Mouse (Mus musculus) CH12.LX (cell line): Measurements from ENCODE around the gene Asic1. TPM values are rescaled to one million over a fixed set of nuclear protein-coding genes. Genes with fewer than 3 reads are reported as not detected.

ENCODE experiments used
- DNase-seq: peaks from one replicate; pipeline ENCODE4 v3.0.0-alpha.2; 2013; ENCODE audit errors: extremely low read depth
- H3K27ac ChIP-seq: 2 replicates; pipeline ENCODE4 v1.5.1; 2012; ENCODE audit warnings: low read depth, mild to moderate bottlenecking, control low read depth, moderate library complexity; ENCODE audit not compliant: insufficient read depth
- H3K27me3 ChIP-seq: replicated peaks from 2 replicates; pipeline ENCODE3; 2012; ENCODE audit warnings: inconsistent platforms
- H3K36me3 ChIP-seq, 2 experiments: replicated peaks in 1 of 2; 2 replicates each; pipeline versions ENCODE3 to v1.6.1; 2012; ENCODE audit warnings: inconsistent platforms in 1 of 2, low read length in 1 of 2, mild to moderate bottlenecking in 1 of 2, mixed read lengths in 1 of 2, moderate library complexity in 1 of 2; ENCODE audit not compliant: control insufficient read depth in 1 of 2, insufficient read depth in 1 of 2
- H3K4me1 ChIP-seq, 2 experiments: 2 replicates each; pipeline ENCODE4 v1.6.1; 2012; ENCODE audit warnings: inconsistent platforms in 1 of 2, moderate library complexity in 1 of 2; ENCODE audit not compliant: insufficient read depth in 2 of 2, control insufficient read depth in 1 of 2
- H3K4me2 ChIP-seq: 2 replicates; pipeline ENCODE4 v1.6.1; 2012; ENCODE audit warnings: low read depth, mild to moderate bottlenecking, control low read depth; ENCODE audit not compliant: poor library complexity, insufficient read depth, severe bottlenecking
- H3K4me3 ChIP-seq, 3 experiments: fragments of 150-350 bp in 1 of 3; sonication (generic) in 1 of 3; replicated peaks in 1 of 3; 2 replicates each; pipeline versions ENCODE3 to v1.5.1; 2011 to 2012; ENCODE audit warnings: low read depth in 2 of 3, low read length in 2 of 3, mild to moderate bottlenecking in 2 of 3, moderate library complexity in 2 of 3, control low read depth in 1 of 3, improper control_type of control experiment in 1 of 3, inconsistent platforms in 1 of 3, mixed read lengths in 1 of 3; ENCODE audit not compliant: poor library complexity in 1 of 3
- H3K79me2 ChIP-seq: replicated peaks from 2 replicates; pipeline ENCODE4 v1.6.1; 2012; ENCODE audit warnings: mild to moderate bottlenecking, moderate library complexity; ENCODE audit not compliant: control insufficient read depth, poor library complexity, insufficient read depth, severe bottlenecking; ENCODE audit errors: extremely low read depth
- H3K9ac ChIP-seq: 2 replicates; pipeline ENCODE4 v1.6.1; 2012; ENCODE audit warnings: low read depth, mild to moderate bottlenecking, control low read depth, moderate library complexity; ENCODE audit not compliant: insufficient read depth
- H3K9me3 ChIP-seq: replicated peaks from 2 replicates; pipeline ENCODE3; 2012; ENCODE audit warnings: low read length, inconsistent platforms, mixed read lengths
- CHD1 ChIP-seq: IDR thresholded peaks from 2 replicates; pipeline ENCODE4 v1.6.1; 2012; ENCODE audit warnings: low read depth, low read length, improper control_type of control experiment, inconsistent platforms
- CHD2 ChIP-seq: IDR thresholded peaks from 2 replicates; pipeline ENCODE4 v1.6.1; 2011; ENCODE audit warnings: low read length, improper control_type of control experiment
- CTCF ChIP-seq, 2 experiments: IDR thresholded peaks in 1 of 2; conservative IDR thresholded peaks in 1 of 2; 2 replicates each; pipeline ENCODE4 v1.5.1; 2011 to 2012; ENCODE audit warnings: low read depth in 2 of 2, low read length in 2 of 2, improper control_type of control experiment in 1 of 2, inconsistent platforms in 1 of 2, mild to moderate bottlenecking in 1 of 2, moderate library complexity in 1 of 2
- ETS1 ChIP-seq: conservative IDR thresholded peaks from 2 replicates; pipeline ENCODE4 v1.6.1; 2012; ENCODE audit warnings: low read depth, mild to moderate bottlenecking, inconsistent platforms, low read length, improper control_type of control experiment, moderate library complexity
- HCFC1 ChIP-seq: IDR thresholded peaks from 2 replicates; pipeline ENCODE4 v1.6.1; 2012; ENCODE audit warnings: low read depth, mild to moderate bottlenecking, inconsistent platforms, low read length, improper control_type of control experiment
- IRF4 ChIP-seq: IDR thresholded peaks from 2 replicates; pipeline ENCODE4 v1.6.1; 2014; ENCODE audit warnings: low read depth, mild to moderate bottlenecking, inconsistent platforms, low read length, improper control_type of control experiment
- JUN ChIP-seq: IDR thresholded peaks from 2 replicates; pipeline ENCODE4 v1.6.1; 2011; ENCODE audit warnings: low read depth, mild to moderate bottlenecking, low read length, improper control_type of control experiment, moderate library complexity; ENCODE audit not compliant: insufficient read depth
- JUND ChIP-seq: conservative IDR thresholded peaks from 2 replicates; pipeline ENCODE4 v1.6.1; 2011; ENCODE audit warnings: low read depth, low read length, improper control_type of control experiment
- MAX ChIP-seq: IDR thresholded peaks from 2 replicates; pipeline ENCODE4 v1.6.1; 2011; ENCODE audit warnings: low read length, improper control_type of control experiment
- MAZ ChIP-seq: IDR thresholded peaks from 2 replicates; pipeline ENCODE4 v1.6.1; 2012; ENCODE audit warnings: low read depth, mild to moderate bottlenecking, inconsistent platforms, low read length, improper control_type of control experiment, moderate library complexity
- MYC ChIP-seq: IDR thresholded peaks from 2 replicates; pipeline ENCODE4 v1.6.1; 2011; ENCODE audit warnings: low read depth, mild to moderate bottlenecking, improper control_type of control experiment, low read length
- RAD21 ChIP-seq: IDR thresholded peaks from 2 replicates; pipeline ENCODE4 v1.6.1; 2011; ENCODE audit warnings: low read depth, mild to moderate bottlenecking, low read length, improper control_type of control experiment, moderate library complexity
- SIN3A ChIP-seq: IDR thresholded peaks from 2 replicates; pipeline ENCODE4 v1.6.1; 2012; ENCODE audit warnings: low read length, improper control_type of control experiment, inconsistent platforms
- SMC3 ChIP-seq: IDR thresholded peaks from 2 replicates; pipeline ENCODE4 v1.6.1; 2011; ENCODE audit warnings: low read depth, low read length, improper control_type of control experiment
- TBP ChIP-seq: conservative IDR thresholded peaks from 2 replicates; pipeline ENCODE4 v1.6.1; 2011; ENCODE audit warnings: low read depth, low read length, improper control_type of control experiment
- UBTF ChIP-seq: IDR thresholded peaks from 2 replicates; pipeline ENCODE4 v1.6.1; 2012; ENCODE audit warnings: low read depth, mild to moderate bottlenecking, inconsistent platforms, low read length, improper control_type of control experiment, moderate library complexity
- dilution Hi-C: fragments of 300-500 bp; cut with MboI; formaldehyde crosslinking; loops from 2 replicates; pipeline ENCODE4 v1.14.3; 2020; ENCODE audit warnings: low sequenced_read_pairs; ENCODE audit not compliant: extremely low pct_unique_long_range_greater_than_20kb, extremely low pct_ligation_motif_present
- in situ Hi-C: fragments of 300-500 bp; cut with MboI; formaldehyde crosslinking; loops from 3 replicates; pipeline ENCODE4 v1.14.3; 2019; ENCODE audit warnings: low sequenced_read_pairs, low pct_ligation_motif_present, low pct_unique_long_range_greater_than_20kb, mixed read lengths
- polyA plus RNA-seq: library from polyadenylated mRNA; unstranded; fragments of >175 nt; gene quantifications from 2 replicates; pipeline ENCODE4 v1.2.1, GENCODE M21; 2012; ENCODE audit warnings: low read depth; ENCODE audit not compliant: insufficient read length
- total RNA-seq, 2 experiments: library from RNA; depleted of rRNA; stranded (reverse); fragments of 300-350 nt in 1 of 2; fragments of >200 nt in 1 of 2; gene quantifications; 2 replicates each; pipeline ENCODE4 v1.2.3; 2012 to 2014

Asic1 gene
- total and polyA plus RNA-seq, 3 experiments: 0.47 to 0.94 TPM; not detected in 1

DNA sequence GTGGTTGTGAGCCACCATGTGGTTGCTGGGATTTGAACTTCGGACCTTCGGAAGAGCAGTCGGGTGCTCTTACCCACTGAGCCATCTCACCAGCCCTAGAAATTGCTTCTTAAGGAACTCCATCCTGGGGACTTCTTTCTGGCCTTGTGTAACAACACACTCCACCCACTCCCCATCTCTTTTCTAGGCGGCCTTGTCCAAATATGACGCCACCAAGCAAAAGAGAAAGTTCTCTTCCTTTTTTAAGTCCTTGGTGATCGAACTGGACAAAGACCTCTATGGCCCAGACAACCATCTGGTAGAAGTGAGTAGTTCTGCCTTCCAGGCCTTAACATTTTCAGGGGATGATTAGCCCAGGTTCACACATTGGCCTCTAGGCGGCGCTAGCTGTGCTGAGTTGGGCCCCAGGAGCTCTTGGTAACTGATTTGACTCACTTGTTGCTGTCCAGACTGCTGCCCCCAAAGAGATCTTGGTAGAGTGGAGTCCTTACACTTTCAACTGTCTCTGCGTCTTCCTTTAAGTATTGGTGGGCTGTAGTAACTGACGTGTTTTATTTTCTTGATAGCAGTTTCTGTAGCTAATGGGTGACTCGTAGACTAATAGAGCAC, 35.4 kb downstream of the Asic1 start, which contains the start of gene Gm17349:
Gm17349 (minus strand) TSS at position 51 of the 609 bp plus-strand sequence.
- Histone ChIP-seq H3K9ac (no peak within 1 kb of the TSS), H3K27me3 (no peaks in the 10 kb centered on the region), H3K36me3 (peaks cover 48 to 66% of the 10 kb centered on the region in 2 experiments), H3K4me2 (no peak within 1 kb of the TSS), H3K4me3 (no peak within 1 kb of the TSS), H3K9me3 (no peaks in the 10 kb centered on the region), H3K79me2 (no peaks in the 10 kb centered on the region; the same call in 1 of the 2 replicates), H3K27ac (no peak within 1 kb of the TSS), H3K4me1 (peaks cover 10 to 22% of the 10 kb centered on the region in 2 experiments)
- dilution Hi-C loops: no loop called here
- peak; percentile 87 for DNase-seq
- in situ Hi-C loops: no loop called here
- peak; percentile 51 for TF ChIP-seq RAD21
- peak; percentile 89 to 96 for TF ChIP-seq CTCF (conservative IDR thresholded peaks at IDR 0.05 in 1 of 2, IDR thresholded peaks at IDR 0.05 in 1 of 2; ENCODE audit: low read depth in 2 of 2, low read length in 2 of 2)
- peak; percentile 49; the same call in 1 of the 2 replicates for TF ChIP-seq SMC3
- TF ChIP-seq UBTF: no peak

DNA sequence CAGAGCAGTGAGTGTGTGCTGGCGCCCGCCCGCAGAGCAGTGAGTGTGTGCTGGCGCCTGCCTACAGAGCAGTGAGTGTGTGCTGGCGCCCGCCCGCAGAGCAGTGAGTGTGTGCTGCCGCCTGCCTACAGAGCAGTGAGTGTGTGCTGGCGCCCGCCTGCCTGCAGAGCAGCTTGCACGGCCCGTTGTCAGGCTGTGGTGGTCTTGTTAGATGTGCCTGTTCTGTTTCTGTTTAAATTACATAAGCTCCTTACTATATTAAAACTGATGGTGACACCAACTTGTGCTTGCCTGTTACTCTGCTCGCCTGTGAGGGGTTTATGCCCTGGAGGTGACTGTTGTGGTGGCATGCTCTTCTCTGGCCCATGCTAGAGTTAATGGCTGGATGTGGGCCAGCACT, 38.0 kb downstream of the Asic1 start:
- H3K4me2 ChIP-seq: no peak overlapping the region
- TF ChIP-seq CHD1: no peak
- no peak for TF ChIP-seq CHD2
- no peak for TF ChIP-seq TBP
- no peak for TF ChIP-seq IRF4
- no peak for TF ChIP-seq RAD21
- TF ChIP-seq MAX: no peak
- no peak for TF ChIP-seq MYC
- no peak for TF ChIP-seq JUN
- no peak for TF ChIP-seq ETS1
- no peak for TF ChIP-seq SIN3A
- TF ChIP-seq MAZ: no peak
- TF ChIP-seq JUND: no peak
- no peak for TF ChIP-seq HCFC1
- TF ChIP-seq, all 38 proteins: peak for 0
- Histone ChIP-seq H3K9me3 (no peaks in the 10 kb centered on the region), H3K4me1 (peaks cover 2 to 6% of the 10 kb centered on the region in 2 experiments), H3K36me3 (peaks cover 73 to 90% of the 10 kb centered on the region in 2 experiments), H3K9ac (no peak overlapping the region), H3K4me3 (no peak overlapping the region), H3K79me2 (no peaks in the 10 kb centered on the region; the same call in 1 of the 2 replicates), H3K27me3 (no peaks in the 10 kb centered on the region), H3K27ac (no peak overlapping the region)
- dilution Hi-C loops (no loop called here), in situ Hi-C loops (no loop called here)
- DNase-seq: no peak
